Mouse (Mus musculus): ENCODE data around the gene Eif2ak1. TPM values are rescaled to one million over a fixed set of nuclear protein-coding genes. Genes with fewer than 3 reads are reported as not detected.
"Not testable (repeated sequence)": the region's sequence is repeated elsewhere in the genome, so short reads cannot be mapped to it uniquely, and the experiment has no call there.

Gene Eif2ak1
- total RNA-seq (2014; rRNA removed) (21.0 and 24.7 TPM in 2 replicates), polyA plus RNA-seq (2015; fragmentation: Nextera tagmentation; extraction: Ambion mirVana) (34.9 and 37.7 TPM in 2 replicates)

DNA sequence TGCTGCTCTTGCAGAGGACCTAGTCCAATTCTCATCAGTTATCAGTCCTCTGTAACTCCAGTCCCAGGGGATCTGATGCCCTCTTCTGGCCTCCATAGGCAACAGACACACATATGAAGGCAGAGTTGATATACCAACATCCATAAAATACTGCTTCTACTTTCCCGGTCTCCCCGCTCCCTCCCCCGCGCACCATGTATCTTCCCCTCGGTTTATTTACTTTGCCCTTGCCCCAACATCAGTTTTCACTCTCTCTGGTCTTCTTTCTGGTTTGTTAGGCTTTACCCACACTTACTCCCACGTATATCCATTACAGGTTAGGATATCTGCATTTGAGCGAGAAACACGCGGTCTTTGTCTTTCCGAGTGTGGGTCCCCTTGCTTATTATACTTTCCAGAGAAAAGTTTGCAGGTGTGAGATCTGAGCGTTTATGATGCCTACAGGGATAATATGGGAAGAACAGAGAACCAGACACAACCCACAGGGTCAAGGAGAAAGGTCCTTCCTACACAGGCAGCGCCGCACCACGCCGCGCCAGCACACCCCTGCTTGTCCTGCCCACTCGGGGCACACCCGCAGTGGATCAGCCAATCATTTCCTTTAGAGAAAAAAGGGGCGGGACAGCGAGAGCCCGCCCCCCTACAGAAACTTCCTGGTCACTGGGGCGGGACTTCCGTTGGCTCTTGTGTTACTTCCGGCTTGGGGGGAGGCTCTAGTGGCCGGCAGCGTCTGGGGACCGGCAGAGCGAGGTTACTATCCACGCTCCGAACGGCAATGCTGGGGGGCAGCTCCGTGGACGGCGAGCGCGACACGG, at the start of gene Eif2ak1:
Eif2ak1 (plus strand) TSS at position 673 of the 815 bp plus-strand sequence.
- Histone ChIP-seq H3K9me3 (ENCODE audit: low read length) (no peaks in the 10 kb centered on the region), H3K4me2 (ENCODE audit: low read depth, low read length) (peak within 1 kb of the TSS; percentile 88), H3K4me1 (ENCODE audit: insufficient read depth, low read length) (no peaks in the 10 kb centered on the region), H3K27ac (peak within 1 kb of the TSS; percentile 70), H3K4me3 (ENCODE audit: low read length) (peak within 1 kb of the TSS; percentile 71), H3K27me3 (ENCODE audit: insufficient read depth, low read length) (no peaks in the 10 kb centered on the region), H3K9ac (replicated peaks; ENCODE audit: low read length) (peak within 1 kb of the TSS; percentile 75), H3K36me3 (ENCODE audit: insufficient read depth, low read length) (no peaks in the 10 kb centered on the region)
- under 1% methylated on average over 37 of the region's 37 CpGs for WGBS
- ATAC-seq (peak; percentile 99), DNase-seq (ENCODE audit: low spot score) (peak; percentile 97)
- peak; percentile 58 for TF ChIP-seq CTCF (IDR thresholded peaks at IDR 0.05; ENCODE audit: low read depth)

DNA sequence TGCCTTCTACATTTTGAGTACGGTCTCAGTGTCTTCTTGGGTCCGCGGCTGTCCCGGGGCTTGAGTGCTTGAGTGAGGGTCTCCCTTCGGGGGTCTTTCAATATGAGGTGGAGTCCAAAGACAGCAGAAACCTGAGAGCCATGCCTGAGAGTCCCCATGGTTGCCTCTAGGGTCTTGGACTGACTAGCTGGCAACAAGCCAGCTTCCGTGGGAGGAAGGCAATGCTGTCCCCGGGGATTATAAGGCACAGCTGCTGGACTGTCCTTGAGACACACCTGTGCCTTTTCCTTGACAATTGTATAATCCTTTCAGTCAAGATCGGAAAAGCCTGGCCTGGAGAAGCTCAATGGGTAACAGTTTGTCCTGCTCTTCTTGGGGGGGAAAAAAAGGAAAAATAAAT, 35.6 kb upstream of the Eif2ak1 start:
- no peak overlapping the region for H3K4me2 ChIP-seq (ENCODE audit: low read depth, low read length)
- 82% methylated on average over 7 of the region's 8 CpGs for WGBS
- TF ChIP-seq CTCF (IDR thresholded peaks at IDR 0.05; ENCODE audit: low read depth) = no peak

GRCm38 (mm10) chr5:143785391-143785790, 32.2 kb upstream of the Eif2ak1 start:
- Histone ChIP-seq H3K4me2 (ENCODE audit: low read depth, low read length) (no peak overlapping the region), H3K36me3 (ENCODE audit: insufficient read depth, low read length) (no peaks in the 10 kb centered on the region), H3K9me3 (ENCODE audit: low read length) (no peaks in the 10 kb centered on the region), H3K9ac (replicated peaks; ENCODE audit: low read length) (no peak overlapping the region), H3K4me1 (ENCODE audit: insufficient read depth, low read length) (no peaks in the 10 kb centered on the region), H3K27ac (no peak overlapping the region), H3K27me3 (ENCODE audit: insufficient read depth, low read length) (no peaks in the 10 kb centered on the region), H3K4me3 (ENCODE audit: low read length) (no peak overlapping the region)
- WGBS = 61% methylated on average over 6 of the region's 6 CpGs
- ATAC-seq = no peak
- no peak for TF ChIP-seq CTCF (IDR thresholded peaks at IDR 0.05; ENCODE audit: low read depth)
- DNase-seq (ENCODE audit: low spot score) = peak; percentile 44

More for the DNA sequence above, 35.6 kb upstream of the Eif2ak1 start:
- DNase-seq (ENCODE audit: low spot score) (no peak), ATAC-seq (no peak)
- Histone ChIP-seq H3K9me3 (ENCODE audit: low read length) (no peaks in the 10 kb centered on the region), H3K4me1 (ENCODE audit: insufficient read depth, low read length) (no peaks in the 10 kb centered on the region), H3K9ac (replicated peaks; ENCODE audit: low read length) (no peak overlapping the region), H3K4me3 (ENCODE audit: low read length) (no peak overlapping the region), H3K36me3 (ENCODE audit: insufficient read depth, low read length) (no peaks in the 10 kb centered on the region), H3K27me3 (ENCODE audit: insufficient read depth, low read length) (no peaks in the 10 kb centered on the region), H3K27ac (no peak overlapping the region)

- H3K9ac ChIP-seq (replicated peaks; ENCODE audit: low read length); H3K4me3 ChIP-seq (ENCODE audit: low read length); H3K4me2 ChIP-seq (ENCODE audit: low read depth, low read length); H3K36me3 ChIP-seq (ENCODE audit: insufficient read depth, low read length); H3K27me3 ChIP-seq (ENCODE audit: insufficient read depth, low read length); ATAC-seq; H3K9me3 ChIP-seq (ENCODE audit: low read length); H3K27ac ChIP-seq; DNase-seq (ENCODE audit: low spot score); H3K4me1 ChIP-seq (ENCODE audit: insufficient read depth, low read length): not testable (repeated sequence)
- WGBS = 85% methylated on average over 6 of the region's 6 CpGs
These were observed 16.4 kb upstream of the Eif2ak1 start for GRCm38 (mm10) chr5:143801216-143801615.

DNA sequence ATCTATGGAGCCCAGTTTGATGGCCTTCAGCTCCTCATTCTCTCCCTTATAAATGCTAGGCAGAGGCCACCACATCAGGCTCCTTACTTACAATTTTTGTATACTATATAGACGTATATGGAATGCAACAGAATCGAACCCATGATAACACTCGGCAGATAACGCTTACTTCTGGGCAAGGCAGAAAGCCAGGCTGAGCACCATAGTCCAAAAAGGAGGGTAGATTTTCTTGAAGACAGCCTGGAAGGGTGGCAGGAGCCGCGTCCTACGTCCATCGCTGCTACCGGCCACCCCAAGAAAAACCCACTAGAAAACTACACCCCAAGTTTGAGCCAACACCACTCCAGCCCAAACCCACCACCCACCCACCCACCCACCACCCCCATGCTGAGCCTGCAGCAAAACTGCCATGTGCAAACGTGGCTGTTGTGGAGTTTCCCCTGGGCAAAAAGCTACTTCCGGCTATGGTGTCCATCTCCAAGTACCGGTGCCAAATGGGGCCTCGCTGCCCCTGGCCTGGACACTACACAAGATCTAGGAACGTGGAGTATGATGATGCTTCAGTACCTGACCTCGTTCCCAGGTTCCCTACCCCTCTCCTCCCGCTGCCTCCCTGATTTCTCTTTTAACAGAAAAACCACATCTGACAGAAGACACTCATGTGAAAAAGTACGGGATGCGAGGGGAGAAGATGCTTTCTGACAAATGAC, 13.4 kb upstream of the Eif2ak1 start:
- Histone ChIP-seq H3K9ac (replicated peaks; ENCODE audit: low read length) (no peak overlapping the region), H3K27me3 (ENCODE audit: insufficient read depth, low read length) (no peaks in the 10 kb centered on the region), H3K4me3 (ENCODE audit: low read length) (no peak overlapping the region), H3K36me3 (ENCODE audit: insufficient read depth, low read length) (no peaks in the 10 kb centered on the region), H3K27ac (no peak overlapping the region), H3K4me2 (ENCODE audit: low read depth, low read length) (no peak overlapping the region), H3K4me1 (ENCODE audit: insufficient read depth, low read length) (no peaks in the 10 kb centered on the region), H3K9me3 (ENCODE audit: low read length) (no peaks in the 10 kb centered on the region)
- 90% methylated on average over 18 of the region's 18 CpGs for WGBS
- DNase-seq (ENCODE audit: low spot score) = no peak
- no peak for ATAC-seq
- no peak for TF ChIP-seq CTCF (IDR thresholded peaks at IDR 0.05; ENCODE audit: low read depth)

DNA sequence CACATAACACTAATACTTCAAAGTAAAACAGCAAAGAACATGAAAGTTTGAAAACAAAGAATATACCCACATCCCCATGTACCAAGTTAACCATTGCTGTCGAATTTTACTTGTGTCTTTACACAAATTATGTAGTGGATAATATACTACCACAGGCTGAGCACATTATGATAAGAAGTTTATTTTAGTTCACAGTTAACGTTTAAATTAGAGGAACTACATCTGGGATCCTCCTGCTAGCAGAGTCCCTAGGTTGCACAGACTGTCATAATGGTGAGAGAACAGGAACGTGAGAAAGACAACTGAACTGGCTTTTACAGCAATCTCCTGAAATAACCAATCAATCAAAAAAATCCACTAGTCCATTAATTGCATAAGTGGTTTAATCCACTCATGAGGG, 10.3 kb upstream of the Eif2ak1 start:
- H3K4me1 ChIP-seq (ENCODE audit: insufficient read depth, low read length) = no peaks in the 10 kb centered on the region
- no peak for TF ChIP-seq CTCF (IDR thresholded peaks at IDR 0.05; ENCODE audit: low read depth)
- H3K9ac ChIP-seq (replicated peaks; ENCODE audit: low read length) = no peak overlapping the region
- no peaks in the 10 kb centered on the region for H3K36me3 ChIP-seq (ENCODE audit: insufficient read depth, low read length)
- H3K4me2 ChIP-seq (ENCODE audit: low read depth, low read length) = no peak overlapping the region
- no peak overlapping the region for H3K27ac ChIP-seq
- no peak for ATAC-seq
- no peaks in the 10 kb centered on the region for H3K9me3 ChIP-seq (ENCODE audit: low read length)
- DNase-seq (ENCODE audit: low spot score) = no peak
- 66% methylated on average over 3 of the region's 3 CpGs for WGBS
- no peaks in the 10 kb centered on the region for H3K27me3 ChIP-seq (ENCODE audit: insufficient read depth, low read length)
- H3K4me3 ChIP-seq (ENCODE audit: low read length) = no peak overlapping the region
